Mouse (Mus musculus) liver, adult 2 months (tissue): ENCODE results near the gene Sgms1.

Experiments
- CTCF ChIP-seq: fragments of 200-500 bp; IDR thresholded peaks from 2 replicates; pipeline ENCODE4 v1.5.1; 2011; ENCODE audit warnings: low read depth, low read length, control low read depth
- POLR2A ChIP-seq: fragments of 200-500 bp; IDR thresholded peaks from 2 replicates; pipeline ENCODE4 v1.6.1; 2011; ENCODE audit warnings: low read length, control low read depth; ENCODE audit not compliant: insufficient read depth; ENCODE audit errors: extremely low read depth

- TF ChIP-seq CTCF (no peak), POLR2A (no peak)
These were observed 23.1 kb downstream of the Sgms1 start for GRCm38 (mm10) chr19:32366406-32366805.
